Mouse (Mus musculus) stomach, embryonic 16.5 days (tissue): ENCODE results near the gene Kcnv2. TPM values are rescaled to one million over a fixed set of nuclear protein-coding genes. Genes with fewer than 3 reads are reported as not detected.

Experiments
- ATAC-seq: fragments of 200-750 bp; cut with Nextera tagmentation; 2 replicates; pipeline ENCODE4 v1.8.0; 2017; ENCODE audit warnings: moderate number of reproducible peaks, moderate TSS enrichment; ENCODE audit not compliant: insufficient read depth, low FRiP score
- H3K27ac ChIP-seq: fragments of 300-500 bp; sonication (generic); 2 replicates; pipeline ENCODE4 v1.5.1; 2014; ENCODE audit warnings: low read length
- H3K27me3 ChIP-seq: fragments of 300-500 bp; sonication (generic); 2 replicates; pipeline ENCODE4 v1.6.1; 2014; ENCODE audit warnings: low read length, control low read depth, mixed read lengths; ENCODE audit not compliant: control insufficient read depth, insufficient read depth
- H3K36me3 ChIP-seq: fragments of 300-500 bp; sonication (generic); 2 replicates; pipeline ENCODE4 v1.6.1; 2014; ENCODE audit warnings: low read length; ENCODE audit not compliant: control insufficient read depth, insufficient read depth
- H3K4me1 ChIP-seq: fragments of 300-500 bp; sonication (generic); 2 replicates; pipeline ENCODE4 v1.6.1; 2014; ENCODE audit warnings: low read length, control low read depth, mixed read lengths; ENCODE audit not compliant: control insufficient read depth, insufficient read depth
- H3K4me2 ChIP-seq: fragments of 300-500 bp; sonication (generic); 2 replicates; pipeline ENCODE4 v1.6.1; 2014; ENCODE audit warnings: low read depth, low read length, mixed read lengths
- H3K4me3 ChIP-seq: fragments of 300-500 bp; sonication (generic); replicated peaks from 2 replicates; pipeline ENCODE4 v1.5.1; 2014; ENCODE audit warnings: mild to moderate bottlenecking, low read length
- H3K9ac ChIP-seq: fragments of 300-500 bp; sonication (generic); 2 replicates; pipeline ENCODE4 v1.6.1; 2014; ENCODE audit warnings: low read length
- H3K9me3 ChIP-seq: fragments of 300-500 bp; sonication (generic); replicated peaks from 2 replicates; pipeline ENCODE4 v1.6.1; 2016; ENCODE audit warnings: low read length, control low read depth; ENCODE audit not compliant: control insufficient read depth
- WGBS: fragments of 180-500 bp; shearing (Covaris S2); extraction: QIAGEN DNeasy Blood & Tissue Kit; methylation state at CpG from one replicate; pipeline ENCODE4 v1.1.7; 2014; 5-methylcytosine and 5-hydroxymethylcytosine counted together
- polyA plus RNA-seq: library from polyadenylated mRNA; unstranded; fragments of >200 nt; fragmentation: Nextera tagmentation; extraction: Ambion mirVana; gene quantifications from 2 replicates; pipeline ENCODE4 v1.2.1, GENCODE M21; 2015

The Kcnv2 gene
- polyA plus RNA-seq, 1 experiment from 2014 or later = 0.05 TPM

GRCm38 (mm10) chr19:27382131-27382530, 59.7 kb downstream of the Kcnv2 start:
- Histone ChIP-seq H3K9ac (no peak overlapping the region), H3K36me3 (peaks cover 8% of the 10 kb centered on the region; the same call in 1 of the 2 replicates), H3K4me1 (no peaks in the 10 kb centered on the region), H3K27ac (no peak overlapping the region), H3K4me3 (no peak overlapping the region), H3K9me3 (no peaks in the 10 kb centered on the region), H3K27me3 (no peaks in the 10 kb centered on the region), H3K4me2 (no peak overlapping the region)
- WGBS = 77% methylated on average over 1 of the region's 1 CpGs
- ATAC-seq = no peak

DNA sequence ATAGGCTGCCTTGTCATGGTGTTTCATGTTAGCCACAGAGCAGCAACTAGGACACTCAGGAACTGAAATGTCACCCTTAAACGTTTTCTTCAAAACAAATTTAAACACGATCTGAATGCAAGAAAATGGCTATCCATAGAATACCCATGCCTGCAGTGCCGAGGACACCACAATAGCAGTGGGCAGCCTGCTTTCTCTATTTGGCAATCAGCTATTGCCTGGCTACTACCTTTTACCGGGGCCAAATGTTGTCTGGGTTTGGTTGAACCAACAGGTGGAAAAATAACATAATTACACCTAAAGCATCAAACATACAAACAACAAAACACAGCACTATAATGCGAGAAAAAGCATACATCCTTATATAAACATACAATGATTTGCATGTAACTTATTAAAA, 60.9 kb downstream of the Kcnv2 start:
- Histone ChIP-seq H3K36me3 (peaks cover 8% of the 10 kb centered on the region; the same call in 1 of the 2 replicates), H3K9me3 (no peaks in the 10 kb centered on the region), H3K27me3 (no peaks in the 10 kb centered on the region), H3K9ac (no peak overlapping the region), H3K4me2 (no peak overlapping the region), H3K4me1 (no peaks in the 10 kb centered on the region), H3K27ac (no peak overlapping the region), H3K4me3 (no peak overlapping the region)
- ATAC-seq = no peak
- 90% methylated on average over 5 of the region's 5 CpGs for WGBS

DNA sequence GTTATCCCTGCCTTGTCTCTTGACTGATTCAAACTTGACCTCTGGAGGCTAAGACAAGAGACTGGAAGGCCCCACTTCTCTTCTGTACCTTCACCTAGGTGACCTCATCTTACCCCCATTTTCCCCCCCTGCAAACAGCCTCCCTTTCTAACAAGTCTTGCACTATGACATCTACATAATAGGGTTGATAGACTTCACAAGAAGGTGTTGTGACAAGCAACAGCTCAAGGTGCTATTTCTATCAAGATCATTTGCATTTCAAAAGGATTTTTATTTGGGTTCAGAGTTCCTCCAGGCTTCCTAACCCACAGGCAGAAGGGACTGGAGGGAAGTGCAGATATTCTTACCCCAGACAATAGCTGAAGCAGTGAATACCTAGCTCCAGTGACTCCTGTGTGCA, 62.9 kb downstream of the Kcnv2 start:
- no peaks in the 10 kb centered on the region for H3K4me1 ChIP-seq
- H3K9ac ChIP-seq = no peak overlapping the region
- peaks cover 8% of the 10 kb centered on the region; the same call in 1 of the 2 replicates for H3K36me3 ChIP-seq
- no peaks in the 10 kb centered on the region for H3K9me3 ChIP-seq
- H3K4me3 ChIP-seq = no peak overlapping the region
- no peak overlapping the region for H3K27ac ChIP-seq
- no peak for ATAC-seq
- no peaks in the 10 kb centered on the region for H3K27me3 ChIP-seq
- H3K4me2 ChIP-seq = no peak overlapping the region

Other genes starting within 250 kb of the Kcnv2 start
- 8.4 and 9.0 TPM in 2 replicates for gene Vldlr, start 106.1 kb upstream of the Kcnv2 start, polyA plus RNA-seq
- gene Pum3, start 107.2 kb downstream of the Kcnv2 start, polyA plus RNA-seq = 62.5 and 68.2 TPM in 2 replicates